Mouse (Mus musculus): ENCODE data around the gene Dscaml1. TPM values are rescaled to one million over a fixed set of nuclear protein-coding genes. Genes with fewer than 3 reads are reported as not detected.

Dscaml1 gene
- polyA plus RNA-seq, 1 experiment from 2014 or later: 0.23 TPM

GRCm38 (mm10) chr9:45465396-45466019 lies 39.1 kb downstream of the Dscaml1 start:
- WGBS: 48% methylated on average over 6 of the region's 6 CpGs
- no peak overlapping the region for H3K4me3 ChIP-seq (replicated peaks)
- no peaks in the 10 kb centered on the region for H3K27me3 ChIP-seq (replicated peaks)
- H3K36me3 ChIP-seq: no peaks in the 10 kb centered on the region
- no peaks in the 10 kb centered on the region for H3K4me1 ChIP-seq
- no peaks in the 10 kb centered on the region for H3K9me3 ChIP-seq
- no peak overlapping the region for H3K9ac ChIP-seq
- H3K4me2 ChIP-seq: no peak overlapping the region
- ATAC-seq (ENCODE audit: insufficient read depth, low FRiP score, low read depth): no peak
- no peak overlapping the region for H3K27ac ChIP-seq

- ATAC-seq (ENCODE audit: insufficient read depth, low FRiP score, low read depth): no peak
- H3K27me3 ChIP-seq (replicated peaks): no peaks in the 10 kb centered on the region
- H3K4me2 ChIP-seq: no peak overlapping the region
- no peak overlapping the region for H3K9ac ChIP-seq
- H3K9me3 ChIP-seq: no peaks in the 10 kb centered on the region
- 82% methylated on average over 10 of the region's 10 CpGs for WGBS
- H3K4me1 ChIP-seq: no peaks in the 10 kb centered on the region
- H3K4me3 ChIP-seq (replicated peaks): no peak overlapping the region
- no peaks in the 10 kb centered on the region for H3K36me3 ChIP-seq
- no peak overlapping the region for H3K27ac ChIP-seq
Measured at GRCm38 (mm10) chr9:45468235-45468634, 41.8 kb downstream of the Dscaml1 start.

GRCm38 (mm10) chr9:45470746-45471471 lies 44.5 kb downstream of the Dscaml1 start:
- no peak overlapping the region for H3K27ac ChIP-seq
- no peak for ATAC-seq (ENCODE audit: insufficient read depth, low FRiP score, low read depth)
- H3K36me3 ChIP-seq: no peaks in the 10 kb centered on the region
- 82% methylated on average over 10 of the region's 10 CpGs for WGBS
- no peaks in the 10 kb centered on the region for H3K27me3 ChIP-seq (replicated peaks)
- no peak overlapping the region for H3K9ac ChIP-seq
- H3K4me2 ChIP-seq: no peak overlapping the region
- H3K4me3 ChIP-seq (replicated peaks): no peak overlapping the region
- H3K4me1 ChIP-seq: no peaks in the 10 kb centered on the region
- no peaks in the 10 kb centered on the region for H3K9me3 ChIP-seq

GRCm38 (mm10) chr9:45471691-45472090 lies 45.3 kb downstream of the Dscaml1 start:
- H3K4me3 ChIP-seq (replicated peaks): no peak overlapping the region
- WGBS: 27% methylated on average over 9 of the region's 9 CpGs
- no peak for ATAC-seq (ENCODE audit: insufficient read depth, low FRiP score, low read depth)

GRCm38 (mm10) chr9:45474874-45475273 lies 48.4 kb downstream of the Dscaml1 start:
- H3K27me3 ChIP-seq (replicated peaks): no peaks in the 10 kb centered on the region
- no peaks in the 10 kb centered on the region for H3K9me3 ChIP-seq
- H3K4me1 ChIP-seq: no peaks in the 10 kb centered on the region
- no peak for ATAC-seq (ENCODE audit: insufficient read depth, low FRiP score, low read depth)
- no peaks in the 10 kb centered on the region for H3K36me3 ChIP-seq
- H3K27ac ChIP-seq: no peak overlapping the region
- H3K4me2 ChIP-seq: no peak overlapping the region
- H3K9ac ChIP-seq: no peak overlapping the region
- no peak overlapping the region for H3K4me3 ChIP-seq (replicated peaks)

More at GRCm38 (mm10) chr9:45471691-45472090, 45.3 kb downstream of the Dscaml1 start:
- Histone ChIP-seq H3K36me3 (no peaks in the 10 kb centered on the region), H3K4me2 (no peak overlapping the region), H3K9ac (no peak overlapping the region), H3K9me3 (no peaks in the 10 kb centered on the region), H3K27me3 (replicated peaks) (no peaks in the 10 kb centered on the region), H3K4me1 (no peaks in the 10 kb centered on the region), H3K27ac (no peak overlapping the region)

GRCm38 (mm10) chr9:45480936-45481335 lies 54.5 kb downstream of the Dscaml1 start:
- H3K27me3 ChIP-seq (replicated peaks): no peaks in the 10 kb centered on the region
- no peaks in the 10 kb centered on the region for H3K9me3 ChIP-seq
- H3K36me3 ChIP-seq: no peaks in the 10 kb centered on the region
- no peak overlapping the region for H3K9ac ChIP-seq
- no peak overlapping the region for H3K4me2 ChIP-seq
- H3K4me1 ChIP-seq: no peaks in the 10 kb centered on the region
- ATAC-seq (ENCODE audit: insufficient read depth, low FRiP score, low read depth): no peak
- WGBS: 86% methylated on average over 9 of the region's 9 CpGs
- no peak overlapping the region for H3K4me3 ChIP-seq (replicated peaks)
- H3K27ac ChIP-seq: no peak overlapping the region

GRCm38 (mm10) chr9:45486665-45487074 lies 60.2 kb downstream of the Dscaml1 start:
- H3K36me3 ChIP-seq: no peaks in the 10 kb centered on the region
- H3K4me3 ChIP-seq (replicated peaks): no peak overlapping the region
- no peak overlapping the region for H3K9ac ChIP-seq
- no peaks in the 10 kb centered on the region for H3K27me3 ChIP-seq (replicated peaks)
- no peak for ATAC-seq (ENCODE audit: insufficient read depth, low FRiP score, low read depth)
- H3K9me3 ChIP-seq: no peaks in the 10 kb centered on the region
- WGBS: 67% methylated on average over 4 of the region's 4 CpGs
- H3K4me1 ChIP-seq: no peaks in the 10 kb centered on the region
- H3K4me2 ChIP-seq: no peak overlapping the region
- H3K27ac ChIP-seq: no peak overlapping the region

GRCm38 (mm10) chr9:45487179-45487801 lies 60.9 kb downstream of the Dscaml1 start:
- H3K27ac ChIP-seq: no peak overlapping the region
- H3K9ac ChIP-seq: no peak overlapping the region
- no peak for ATAC-seq (ENCODE audit: insufficient read depth, low FRiP score, low read depth)

GRCm38 (mm10) chr9:45490899-45491298 lies 64.5 kb downstream of the Dscaml1 start:
- Histone ChIP-seq H3K4me2 (no peak overlapping the region), H3K4me3 (replicated peaks) (no peak overlapping the region), H3K27me3 (replicated peaks) (no peaks in the 10 kb centered on the region), H3K4me1 (no peaks in the 10 kb centered on the region), H3K9ac (no peak overlapping the region), H3K36me3 (no peaks in the 10 kb centered on the region), H3K27ac (no peak overlapping the region), H3K9me3 (no peaks in the 10 kb centered on the region)
- 81% methylated on average over 2 of the region's 2 CpGs for WGBS
- ATAC-seq (ENCODE audit: insufficient read depth, low FRiP score, low read depth): no peak

More at GRCm38 (mm10) chr9:45487179-45487801, 60.9 kb downstream of the Dscaml1 start:
- 75% methylated on average over 12 of the region's 12 CpGs for WGBS
- no peaks in the 10 kb centered on the region for H3K27me3 ChIP-seq (replicated peaks)
- H3K36me3 ChIP-seq: no peaks in the 10 kb centered on the region
- no peaks in the 10 kb centered on the region for H3K4me1 ChIP-seq
- H3K4me2 ChIP-seq: no peak overlapping the region
- H3K9me3 ChIP-seq: no peaks in the 10 kb centered on the region
- H3K4me3 ChIP-seq (replicated peaks): no peak overlapping the region

GRCm38 (mm10) chr9:45494889-45495288 lies 68.5 kb downstream of the Dscaml1 start:
- H3K27ac ChIP-seq: no peak overlapping the region
- H3K4me1 ChIP-seq: peaks cover 5% of the 10 kb centered on the region; the same call in 1 of the 2 replicates
- H3K27me3 ChIP-seq (replicated peaks): no peaks in the 10 kb centered on the region
- no peaks in the 10 kb centered on the region for H3K36me3 ChIP-seq
- no peak overlapping the region for H3K4me3 ChIP-seq (replicated peaks)
- H3K9me3 ChIP-seq: no peaks in the 10 kb centered on the region
- no peak overlapping the region for H3K4me2 ChIP-seq
- no peak for ATAC-seq (ENCODE audit: insufficient read depth, low FRiP score, low read depth)
- no peak overlapping the region for H3K9ac ChIP-seq
- 84% methylated on average over 3 of the region's 3 CpGs for WGBS

- Histone ChIP-seq H3K9ac (no peak overlapping the region), H3K4me1 (peaks cover 5% of the 10 kb centered on the region; the same call in 1 of the 2 replicates), H3K36me3 (no peaks in the 10 kb centered on the region), H3K27me3 (replicated peaks) (no peaks in the 10 kb centered on the region), H3K9me3 (no peaks in the 10 kb centered on the region), H3K4me2 (no peak overlapping the region), H3K4me3 (replicated peaks) (no peak overlapping the region), H3K27ac (no peak overlapping the region)
- no peak for ATAC-seq (ENCODE audit: insufficient read depth, low FRiP score, low read depth)
- WGBS: 94% methylated on average over 3 of the region's 3 CpGs
Measured at GRCm38 (mm10) chr9:45496340-45496739, 69.9 kb downstream of the Dscaml1 start.

- ATAC-seq (ENCODE audit: insufficient read depth, low FRiP score, low read depth): no peak
- no peak overlapping the region for H3K4me2 ChIP-seq
- 58% methylated on average over 1 of the region's 1 CpGs for WGBS
- no peaks in the 10 kb centered on the region for H3K27me3 ChIP-seq (replicated peaks)
- no peak overlapping the region for H3K9ac ChIP-seq
- H3K27ac ChIP-seq: no peak overlapping the region
- peaks cover 6% of the 10 kb centered on the region; the same call in 1 of the 2 replicates for H3K4me1 ChIP-seq
- H3K4me3 ChIP-seq (replicated peaks): no peak overlapping the region
- H3K36me3 ChIP-seq: no peaks in the 10 kb centered on the region
- no peaks in the 10 kb centered on the region for H3K9me3 ChIP-seq
Measured at GRCm38 (mm10) chr9:45496944-45497343, 70.5 kb downstream of the Dscaml1 start.
